Mouse (Mus musculus) MEL (cell line): ENCODE results near the gene Pnpla1.

Experiments used
- CHD2 ChIP-seq: IDR thresholded peaks from 2 replicates; pipeline ENCODE4 v1.6.1; 2011; ENCODE audit warnings: low read length, improper control_type of control experiment
- CTCF ChIP-seq, 3 experiments: IDR thresholded peaks in 2 of 3; conservative IDR thresholded peaks in 1 of 3; 2 replicates each; pipeline ENCODE4 v1.5.1; 2011 to 2012; ENCODE audit warnings: low read length in 3 of 3, low read depth in 2 of 3, mild to moderate bottlenecking in 2 of 3, improper control_type of control experiment in 1 of 3, inconsistent platforms in 1 of 3, mixed read lengths in 1 of 3, moderate library complexity in 1 of 3; ENCODE audit not compliant: control insufficient read depth in 1 of 3, insufficient read depth in 1 of 3, poor library complexity in 1 of 3, severe bottlenecking in 1 of 3
- ELF1 ChIP-seq: IDR thresholded peaks from 2 replicates; pipeline ENCODE4 v1.6.1; 2014; ENCODE audit warnings: low read depth, mild to moderate bottlenecking, inconsistent platforms, low read length, improper control_type of control experiment, moderate library complexity
- EP300 ChIP-seq, 2 experiments: IDR thresholded peaks; 2 replicates each; pipeline ENCODE4 v1.6.1; 2011; ENCODE audit warnings: improper control_type of control experiment in 2 of 2, low read length in 2 of 2, low read depth in 1 of 2, mild to moderate bottlenecking in 1 of 2
- ETS1 ChIP-seq: IDR thresholded peaks from 2 replicates; pipeline ENCODE4 v1.6.1; 2012; ENCODE audit warnings: low read depth, mild to moderate bottlenecking, inconsistent platforms, low read length, improper control_type of control experiment, moderate library complexity
- MAFK ChIP-seq: IDR thresholded peaks from 2 replicates; pipeline ENCODE4 v1.6.1; 2011; ENCODE audit warnings: low read depth, mild to moderate bottlenecking, low read length, improper control_type of control experiment, borderline replicate concordance
- MEF2A ChIP-seq: IDR thresholded peaks from 2 replicates; pipeline ENCODE4 v1.6.1; 2014; ENCODE audit warnings: low read depth, mild to moderate bottlenecking, inconsistent platforms, low read length, improper control_type of control experiment; ENCODE audit not compliant: poor library complexity, insufficient replicate concordance, severe bottlenecking; ENCODE audit errors: extremely low read depth
- MXI1 ChIP-seq: IDR thresholded peaks from 2 replicates; pipeline ENCODE4 v1.6.1; 2011; ENCODE audit warnings: mild to moderate bottlenecking, low read depth, low read length, improper control_type of control experiment
- NELFE ChIP-seq: IDR thresholded peaks from 2 replicates; pipeline ENCODE4 v1.6.1; 2011; ENCODE audit warnings: low read depth, low read length, improper control_type of control experiment
- POLR2A ChIP-seq, 2 experiments: IDR thresholded peaks; 2 replicates each; pipeline ENCODE4 v1.6.1; 2011 to 2012; ENCODE audit warnings: low read length in 2 of 2, mild to moderate bottlenecking in 2 of 2, control low read depth in 1 of 2, improper control_type of control experiment in 1 of 2, low read depth in 1 of 2, moderate library complexity in 1 of 2; ENCODE audit not compliant: control insufficient read depth in 1 of 2, insufficient read depth in 1 of 2, poor library complexity in 1 of 2
- POLR2AphosphoS2 ChIP-seq: IDR thresholded peaks from 2 replicates; pipeline ENCODE4 v1.6.1; 2011; ENCODE audit warnings: low read length, improper control_type of control experiment
- USF2 ChIP-seq, 2 experiments: IDR thresholded peaks; 2 replicates each; pipeline ENCODE4 v1.6.1; 2011 to 2012; ENCODE audit warnings: improper control_type of control experiment in 2 of 2, low read length in 2 of 2, borderline replicate concordance in 1 of 2, inconsistent platforms in 1 of 2, low read depth in 1 of 2, mild to moderate bottlenecking in 1 of 2; ENCODE audit not compliant: insufficient read depth in 1 of 2
- ZC3H11A ChIP-seq: IDR thresholded peaks from 2 replicates; pipeline ENCODE4 v1.6.1; 2012; ENCODE audit warnings: low read depth, mild to moderate bottlenecking, inconsistent platforms, low read length, improper control_type of control experiment
- ZKSCAN1 ChIP-seq: IDR thresholded peaks from 2 replicates; pipeline ENCODE4 v1.6.1; 2012; ENCODE audit warnings: low read depth, mild to moderate bottlenecking, inconsistent platforms, low read length, improper control_type of control experiment, moderate library complexity

- TF ChIP-seq CTCF (IDR thresholded peaks at IDR 0.05 in 2 of 3, conservative IDR thresholded peaks at IDR 0.05 in 1 of 3; ENCODE audit: control insufficient read depth in 1 of 3, insufficient read depth in 1 of 3, low read depth in 2 of 3, low read length in 3 of 3, poor library complexity in 1 of 3, severe bottlenecking in 1 of 3) = no peak
- TF ChIP-seq POLR2AphosphoS2 = no peak
- TF ChIP-seq CHD2 = no peak
- no peak for TF ChIP-seq ZC3H11A
- no peak for TF ChIP-seq POLR2A (IDR thresholded peaks at IDR 0.05; ENCODE audit: control insufficient read depth in 1 of 2, insufficient read depth in 1 of 2, low read depth in 1 of 2, low read length in 2 of 2, poor library complexity in 1 of 2)
- TF ChIP-seq ETS1 = no peak
- TF ChIP-seq NELFE = no peak
- no peak for TF ChIP-seq MXI1
- no peak for TF ChIP-seq EP300 (IDR thresholded peaks at IDR 0.05; ENCODE audit: low read depth in 1 of 2, low read length in 2 of 2)
- TF ChIP-seq MAFK = no peak
- no peak for TF ChIP-seq ELF1
- TF ChIP-seq MEF2A = no peak
- TF ChIP-seq ZKSCAN1 = no peak
- no peak for TF ChIP-seq USF2 (IDR thresholded peaks at IDR 0.05; ENCODE audit: borderline replicate concordance in 1 of 2, insufficient read depth in 1 of 2, low read depth in 1 of 2, low read length in 2 of 2)
These were observed 18.1 kb downstream of the Pnpla1 start for GRCm38 (mm10) chr17:28876331-28876730.
